Mouse (Mus musculus) left cerebral cortex, postnatal 36 days (tissue): ENCODE measurements around the gene Olfr141. TPM values are rescaled to one million over a fixed set of nuclear protein-coding genes. Genes with fewer than 3 reads are reported as not detected.

Source experiments
- DNase-seq, 2 experiments: peaks; one replicate each; pipeline ENCODE4 v3.0.0; 2021 to 2022; ENCODE audit warnings: low spot score in 2 of 2, mixed read lengths in 1 of 2
- intact Hi-C: fragments of 180-260 bp; cut with DNase I; formaldehyde crosslinking; loops from one replicate; pipeline ENCODE4 v1.15.1; 2025
- total RNA-seq, 2 experiments: library from RNA; stranded (reverse); gene quantifications; 2 replicates each; pipeline ENCODE4 v1.2.3; 2021

Gene Olfr141
- not detected for total RNA-seq

- DNase-seq = no peak
- intact Hi-C loops = no loop called here
Measured at GRCm38 (mm10) chr2:86809918-86810317, at the start of gene Olfr141. TSS of gene Olfr141 (minus strand) at chr2:86810018.

- intact Hi-C loops = no loop called here
- DNase-seq = no peak
Measured at GRCm38 (mm10) chr2:86851596-86851995, 41.8 kb upstream of the Olfr141 start, which contains the start of gene Olfr1095. TSS of gene Olfr1095 (minus strand) at chr2:86851696.

GRCm38 (mm10) chr2:86824363-86824762, 14.5 kb upstream of the Olfr141 start, which contains the start of gene Olfr1094:
TSS of gene Olfr1094 (plus strand) at chr2:86824663.
- DNase-seq = no peak
- intact Hi-C loops = no loop called here

- intact Hi-C loops = no loop called here
- no peak for DNase-seq
Measured at GRCm38 (mm10) chr2:86782179-86782578, 27.6 kb downstream of the Olfr141 start, which contains the start of gene Olfr1093. TSS of gene Olfr1093 (plus strand) at chr2:86782479.

GRCm38 (mm10) chr2:86761050-86761449, 48.8 kb downstream of the Olfr141 start:
- intact Hi-C loops = no loop called here
- peak; percentile 4 to 16 for DNase-seq

- intact Hi-C loops = no loop called here
- no peak for DNase-seq
Measured at GRCm38 (mm10) chr2:86758893-86759292, 50.9 kb downstream of the Olfr141 start, which contains the start of gene Olfr1090. TSS of gene Olfr1090 (minus strand) at chr2:86758993.

Other genes with a start within 250 kb of the Olfr141 start
- gene Olfr1082, start 211.1 kb downstream of the Olfr141 start, total RNA-seq = not detected
- not detected for gene Olfr1084, start 170.3 kb downstream of the Olfr141 start, total RNA-seq
- gene Olfr1085, start 148.0 kb downstream of the Olfr141 start, total RNA-seq = not detected
- gene Olfr1086, start 129.9 kb downstream of the Olfr141 start, total RNA-seq = not detected
- not detected for gene Olfr1087, start 111.6 kb downstream of the Olfr141 start, total RNA-seq
- not detected for gene Olfr1089, start 76.3 kb downstream of the Olfr141 start, total RNA-seq
- not detected for gene Olfr1090, start 51.0 kb downstream of the Olfr141 start, total RNA-seq
- gene Olfr1093, start 27.5 kb downstream of the Olfr141 start, total RNA-seq = not detected
- gene Olfr1094, start 14.6 kb upstream of the Olfr141 start, total RNA-seq = not detected
- not detected for gene Olfr1095, start 41.7 kb upstream of the Olfr141 start, total RNA-seq
- gene Gm13723, start 64.8 kb upstream of the Olfr141 start, total RNA-seq = not detected
- not detected for gene Olfr1097, start 82.2 kb upstream of the Olfr141 start, total RNA-seq
- gene Olfr1098, start 114.5 kb upstream of the Olfr141 start, total RNA-seq = not detected
- gene Olfr1099, start 150.7 kb upstream of the Olfr141 start, total RNA-seq = not detected
- gene Olfr1100, start 169.9 kb upstream of the Olfr141 start, total RNA-seq = not detected
- gene Olfr1101, start 181.2 kb upstream of the Olfr141 start, total RNA-seq = not detected
- not detected for gene Olfr1102, start 188.4 kb upstream of the Olfr141 start, total RNA-seq
- not detected for gene Olfr1104, start 217.1 kb upstream of the Olfr141 start, total RNA-seq
- gene Olfr1105, start 226.5 kb upstream of the Olfr141 start, total RNA-seq = not detected
- not detected for gene Olfr1106, start 242.3 kb upstream of the Olfr141 start, total RNA-seq